Mouse (Mus musculus): ENCODE measurements around the gene Aldh18a1.

GRCm38 (mm10) chr19:40555136-40555535 is 33.1 kb downstream of the Aldh18a1 start:
- no peak for TF ChIP-seq CTCF (IDR thresholded peaks at IDR 0.05; ENCODE audit: borderline replicate concordance, insufficient read depth, low read depth, low read length)
- TF ChIP-seq POLR2A (IDR thresholded peaks at IDR 0.05; ENCODE audit: borderline replicate concordance, insufficient read depth, low read length) = no peak

Measured in cerebellum, adult 2 months (tissue).